Mouse (Mus musculus): ENCODE measurements at regions not wholly inside any gene's neighbourhood (a gene's known extent, or its start where the extent isn't known, plus 50 kb on each side); places are given as distances from the start of the nearest gene placed in this dataset.

DNA sequence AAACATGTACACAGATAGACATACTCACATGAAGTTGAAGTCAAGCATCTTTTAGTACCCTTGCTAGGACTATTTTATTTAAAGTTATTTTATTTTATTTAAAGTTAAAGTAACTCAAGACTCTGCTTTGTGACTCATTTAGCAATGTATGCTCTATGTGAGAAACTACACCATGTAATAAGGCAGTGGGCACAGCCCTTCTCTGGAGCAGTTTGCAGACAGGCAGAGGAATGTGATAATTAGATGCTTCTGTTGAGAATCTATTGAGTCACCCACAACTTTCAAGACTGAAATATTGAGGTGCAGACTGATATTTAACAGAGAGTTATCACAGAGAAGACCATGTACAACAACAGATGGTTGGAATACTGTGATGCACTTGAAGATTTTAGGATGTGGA is 825.2 kb upstream of the Cntn5 start:
- Histone ChIP-seq H3K9me3 (replicated peaks; ENCODE audit: control insufficient read depth, low read length) (no peaks in the 10 kb centered on the region), H3K36me3 (ENCODE audit: control insufficient read depth, insufficient read depth) (no peaks in the 10 kb centered on the region), H3K27ac (ENCODE audit: low read length) (no peak overlapping the region), H3K4me1 (ENCODE audit: control insufficient read depth, insufficient read depth, low read length) (no peaks in the 10 kb centered on the region), H3K9ac (ENCODE audit: low read length) (no peak overlapping the region), H3K27me3 (ENCODE audit: control insufficient read depth, insufficient read depth, low read length) (no peaks in the 10 kb centered on the region), H3K4me2 (ENCODE audit: low read depth, low read length) (no peak overlapping the region), H3K4me3 (ENCODE audit: low read length) (no peak overlapping the region)
- no peak for ATAC-seq (replicated peaks; ENCODE audit: extremely low read depth, insufficient read depth, low FRiP score)

- Histone ChIP-seq H3K4me1 (ENCODE audit: control insufficient read depth, insufficient read depth, low read length) (no peaks in the 10 kb centered on the region), H3K9ac (ENCODE audit: low read length) (no peak overlapping the region), H3K4me3 (ENCODE audit: low read length) (no peak overlapping the region), H3K27me3 (ENCODE audit: control insufficient read depth, insufficient read depth, low read length) (no peaks in the 10 kb centered on the region), H3K27ac (ENCODE audit: low read length) (no peak overlapping the region), H3K9me3 (replicated peaks; ENCODE audit: control insufficient read depth, low read length) (no peaks in the 10 kb centered on the region), H3K36me3 (ENCODE audit: control insufficient read depth, insufficient read depth) (no peaks in the 10 kb centered on the region), H3K4me2 (ENCODE audit: low read depth, low read length) (no peak overlapping the region)
- no peak for ATAC-seq (replicated peaks; ENCODE audit: extremely low read depth, insufficient read depth, low FRiP score)
- WGBS, result 73% methylated on average over 2 of the region's 2 CpGs
These were observed 817.2 kb upstream of the Cntn5 start for GRCm38 (mm10) chr9:11721811-11722210.

GRCm38 (mm10) chr9:11704647-11705046 is 800.1 kb upstream of the Cntn5 start:
- Histone ChIP-seq H3K9ac (ENCODE audit: low read length) (no peak overlapping the region), H3K27me3 (ENCODE audit: control insufficient read depth, insufficient read depth, low read length) (no peaks in the 10 kb centered on the region), H3K36me3 (ENCODE audit: control insufficient read depth, insufficient read depth) (no peaks in the 10 kb centered on the region), H3K27ac (ENCODE audit: low read length) (no peak overlapping the region), H3K4me3 (ENCODE audit: low read length) (no peak overlapping the region), H3K4me1 (ENCODE audit: control insufficient read depth, insufficient read depth, low read length) (no peaks in the 10 kb centered on the region), H3K9me3 (replicated peaks; ENCODE audit: control insufficient read depth, low read length) (no peaks in the 10 kb centered on the region), H3K4me2 (ENCODE audit: low read depth, low read length) (no peak overlapping the region)
- 78% methylated on average over 1 of the region's 1 CpGs for WGBS
- ATAC-seq (replicated peaks; ENCODE audit: extremely low read depth, insufficient read depth, low FRiP score), result no peak

DNA sequence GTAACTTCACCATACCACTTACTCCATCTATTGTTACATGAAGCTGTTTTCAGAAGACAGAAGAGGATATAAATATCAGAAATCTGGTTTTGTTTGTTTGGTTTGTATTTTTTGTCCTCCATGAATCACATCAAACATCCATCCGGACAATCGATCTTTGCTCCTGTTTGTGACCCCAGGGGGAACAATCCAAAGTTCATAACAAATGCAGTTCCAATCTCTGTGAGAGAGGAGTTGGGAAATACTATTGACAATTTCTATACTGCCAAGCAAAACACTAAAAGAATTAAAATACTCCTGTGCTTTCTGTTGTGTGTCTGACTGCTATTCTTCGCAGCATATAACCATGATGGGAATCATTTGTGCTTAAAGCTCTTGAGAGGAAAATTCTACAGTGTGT is 798.6 kb upstream of the Cntn5 start:
- Histone ChIP-seq H3K27me3 (ENCODE audit: control insufficient read depth, insufficient read depth, low read length) (no peaks in the 10 kb centered on the region), H3K9me3 (replicated peaks; ENCODE audit: control insufficient read depth, low read length) (no peaks in the 10 kb centered on the region), H3K9ac (ENCODE audit: low read length) (no peak overlapping the region), H3K27ac (ENCODE audit: low read length) (no peak overlapping the region), H3K36me3 (ENCODE audit: control insufficient read depth, insufficient read depth) (no peaks in the 10 kb centered on the region), H3K4me1 (ENCODE audit: control insufficient read depth, insufficient read depth, low read length) (no peaks in the 10 kb centered on the region), H3K4me2 (ENCODE audit: low read depth, low read length) (no peak overlapping the region), H3K4me3 (ENCODE audit: low read length) (no peak overlapping the region)
- 84% methylated on average over 3 of the region's 3 CpGs for WGBS
- no peak for ATAC-seq (replicated peaks; ENCODE audit: extremely low read depth, insufficient read depth, low FRiP score)

DNA sequence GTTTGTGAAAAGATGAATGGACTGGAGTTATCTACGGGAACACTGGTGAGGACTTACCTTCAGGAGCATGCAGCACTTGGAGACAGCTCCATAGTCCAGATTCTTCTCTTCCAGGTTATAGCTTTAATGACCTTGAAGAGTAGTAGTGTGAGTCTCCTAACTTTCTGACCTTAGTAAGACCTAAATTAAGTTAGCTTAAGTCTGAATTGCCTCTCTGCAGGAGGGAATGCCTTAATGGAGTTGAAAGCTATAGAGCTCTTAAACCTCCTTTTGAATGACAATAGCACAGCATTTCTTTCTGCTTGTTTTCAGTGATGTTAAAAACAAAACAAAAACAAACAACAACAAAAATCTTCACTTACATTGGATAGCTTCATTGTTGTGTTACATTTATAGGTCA is 788.9 kb upstream of the Cntn5 start:
- Histone ChIP-seq H3K4me3 (ENCODE audit: low read length) (no peak overlapping the region), H3K9ac (ENCODE audit: low read length) (no peak overlapping the region), H3K4me1 (ENCODE audit: control insufficient read depth, insufficient read depth, low read length) (no peaks in the 10 kb centered on the region), H3K27me3 (ENCODE audit: control insufficient read depth, insufficient read depth, low read length) (no peaks in the 10 kb centered on the region), H3K4me2 (ENCODE audit: low read depth, low read length) (no peak overlapping the region), H3K27ac (ENCODE audit: low read length) (no peak overlapping the region), H3K9me3 (replicated peaks; ENCODE audit: control insufficient read depth, low read length) (no peaks in the 10 kb centered on the region), H3K36me3 (ENCODE audit: control insufficient read depth, insufficient read depth) (no peaks in the 10 kb centered on the region)
- ATAC-seq (replicated peaks; ENCODE audit: extremely low read depth, insufficient read depth, low FRiP score), result no peak
- WGBS, result 83% methylated on average over 1 of the region's 1 CpGs

DNA sequence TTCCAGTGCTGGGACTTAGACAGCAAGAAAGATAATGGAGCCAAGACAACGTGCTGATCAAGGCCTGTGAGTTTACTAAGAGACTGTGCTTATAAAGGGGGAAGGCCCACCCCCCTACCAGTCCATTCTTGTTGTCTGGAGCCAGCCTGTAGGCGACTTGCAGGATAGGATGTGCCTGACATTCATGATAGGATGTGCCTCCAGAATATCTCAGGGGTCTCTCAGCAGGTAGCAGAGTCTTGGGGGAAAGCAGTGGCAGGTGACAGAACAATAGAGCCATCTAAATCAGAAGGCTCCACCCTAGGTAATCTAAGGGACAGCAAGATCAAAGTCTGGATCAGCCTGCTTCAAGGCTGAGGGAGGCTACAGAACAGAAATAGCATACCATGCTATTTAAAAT is 782.5 kb upstream of the Cntn5 start:
- ATAC-seq (replicated peaks; ENCODE audit: extremely low read depth, insufficient read depth, low FRiP score), result no peak
- 33% methylated on average over 2 of the region's 2 CpGs for WGBS
- Histone ChIP-seq H3K27ac (ENCODE audit: low read length) (no peak overlapping the region), H3K4me2 (ENCODE audit: low read depth, low read length) (no peak overlapping the region), H3K36me3 (ENCODE audit: control insufficient read depth, insufficient read depth) (no peaks in the 10 kb centered on the region), H3K9me3 (replicated peaks; ENCODE audit: control insufficient read depth, low read length) (no peaks in the 10 kb centered on the region), H3K4me1 (ENCODE audit: control insufficient read depth, insufficient read depth, low read length) (no peaks in the 10 kb centered on the region), H3K27me3 (ENCODE audit: control insufficient read depth, insufficient read depth, low read length) (no peaks in the 10 kb centered on the region), H3K4me3 (ENCODE audit: low read length) (no peak overlapping the region), H3K9ac (ENCODE audit: low read length) (no peak overlapping the region)

DNA sequence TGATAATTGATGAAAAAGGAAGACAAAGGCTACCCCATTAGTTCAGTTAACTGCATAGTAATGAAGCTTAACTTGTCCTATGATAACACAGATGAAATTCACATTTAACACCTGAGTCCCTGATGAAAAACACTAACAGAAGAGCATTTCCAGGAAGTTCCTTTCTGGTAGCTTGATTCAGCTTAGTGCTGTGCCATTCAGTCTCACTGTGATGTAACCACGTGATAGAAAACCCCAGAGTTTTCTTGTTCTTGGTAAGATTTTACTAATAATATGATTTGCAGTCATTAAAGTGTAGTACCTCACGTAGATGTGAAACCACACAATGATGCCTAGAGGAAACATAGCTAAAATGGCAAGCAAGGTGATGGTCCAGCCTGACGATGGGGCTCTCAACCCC is 767.4 kb upstream of the Cntn5 start:
- no peaks in the 10 kb centered on the region for H3K27me3 ChIP-seq (ENCODE audit: control insufficient read depth, insufficient read depth, low read length)
- 68% methylated on average over 3 of the region's 3 CpGs for WGBS
- no peaks in the 10 kb centered on the region for H3K4me1 ChIP-seq (ENCODE audit: control insufficient read depth, insufficient read depth, low read length)
- H3K4me2 ChIP-seq (ENCODE audit: low read depth, low read length), result no peak overlapping the region
- no peak overlapping the region for H3K4me3 ChIP-seq (ENCODE audit: low read length)
- H3K9me3 ChIP-seq (replicated peaks; ENCODE audit: control insufficient read depth, low read length), result no peaks in the 10 kb centered on the region
- ATAC-seq (replicated peaks; ENCODE audit: extremely low read depth, insufficient read depth, low FRiP score), result no peak
- no peaks in the 10 kb centered on the region for H3K36me3 ChIP-seq (ENCODE audit: control insufficient read depth, insufficient read depth)
- no peak overlapping the region for H3K9ac ChIP-seq (ENCODE audit: low read length)
- H3K27ac ChIP-seq (ENCODE audit: low read length), result no peak overlapping the region

DNA sequence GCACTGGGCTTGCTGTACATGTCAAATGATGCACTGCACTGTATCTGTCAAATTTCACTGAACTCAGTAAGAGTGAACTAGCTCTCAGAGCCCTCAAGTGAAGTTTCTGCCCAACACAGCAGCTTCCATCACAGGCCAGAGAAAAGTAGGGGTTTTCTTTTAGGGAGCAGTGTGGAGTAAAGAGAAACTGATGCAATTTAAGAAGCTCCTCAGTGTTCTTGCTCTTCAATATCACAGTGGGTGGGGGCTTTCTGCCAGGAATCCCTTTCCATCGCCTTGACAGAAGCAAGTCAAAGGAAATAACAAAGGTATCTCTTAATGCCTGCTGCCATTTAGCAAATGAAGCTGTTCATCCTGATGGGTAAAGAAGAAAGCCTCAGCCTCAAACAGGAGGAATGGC is 766.7 kb upstream of the Cntn5 start:
- Histone ChIP-seq H3K36me3 (ENCODE audit: control insufficient read depth, insufficient read depth) (no peaks in the 10 kb centered on the region), H3K27ac (ENCODE audit: low read length) (no peak overlapping the region), H3K4me3 (ENCODE audit: low read length) (no peak overlapping the region), H3K4me2 (ENCODE audit: low read depth, low read length) (no peak overlapping the region), H3K27me3 (ENCODE audit: control insufficient read depth, insufficient read depth, low read length) (no peaks in the 10 kb centered on the region), H3K9me3 (replicated peaks; ENCODE audit: control insufficient read depth, low read length) (no peaks in the 10 kb centered on the region), H3K4me1 (ENCODE audit: control insufficient read depth, insufficient read depth, low read length) (no peaks in the 10 kb centered on the region), H3K9ac (ENCODE audit: low read length) (no peak overlapping the region)
- WGBS, result 27% methylated on average over 1 of the region's 1 CpGs
- no peak for ATAC-seq (replicated peaks; ENCODE audit: extremely low read depth, insufficient read depth, low FRiP score)

DNA sequence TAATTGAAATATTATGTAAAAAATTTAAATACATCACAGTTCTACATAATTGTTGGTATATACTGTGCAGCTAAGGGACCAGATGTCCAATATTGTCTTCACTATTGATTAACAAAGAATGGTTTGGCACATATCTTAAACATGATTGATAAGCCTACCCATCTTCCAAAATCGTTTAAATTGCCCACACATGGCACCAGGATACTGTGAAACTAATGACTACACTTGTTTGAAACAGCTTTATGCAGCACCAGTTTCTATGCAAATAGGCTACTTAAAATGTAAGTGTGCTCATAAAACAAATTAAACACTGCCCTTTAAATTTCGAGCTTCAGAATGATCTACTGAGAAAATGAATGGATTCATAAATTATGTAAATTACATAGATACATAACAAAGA is 724.9 kb upstream of the Cntn5 start:
- H3K36me3 ChIP-seq (ENCODE audit: control insufficient read depth, insufficient read depth), result no peaks in the 10 kb centered on the region
- no peak overlapping the region for H3K27ac ChIP-seq (ENCODE audit: low read length)
- no peaks in the 10 kb centered on the region for H3K4me1 ChIP-seq (ENCODE audit: control insufficient read depth, insufficient read depth, low read length)
- ATAC-seq (replicated peaks; ENCODE audit: extremely low read depth, insufficient read depth, low FRiP score), result no peak
- H3K4me2 ChIP-seq (ENCODE audit: low read depth, low read length), result no peak overlapping the region
- no peaks in the 10 kb centered on the region for H3K27me3 ChIP-seq (ENCODE audit: control insufficient read depth, insufficient read depth, low read length)
- H3K4me3 ChIP-seq (ENCODE audit: low read length), result no peak overlapping the region
- WGBS, result 46% methylated on average over 2 of the region's 2 CpGs
- H3K9ac ChIP-seq (ENCODE audit: low read length), result no peak overlapping the region
- no peaks in the 10 kb centered on the region for H3K9me3 ChIP-seq (replicated peaks; ENCODE audit: control insufficient read depth, low read length)

DNA sequence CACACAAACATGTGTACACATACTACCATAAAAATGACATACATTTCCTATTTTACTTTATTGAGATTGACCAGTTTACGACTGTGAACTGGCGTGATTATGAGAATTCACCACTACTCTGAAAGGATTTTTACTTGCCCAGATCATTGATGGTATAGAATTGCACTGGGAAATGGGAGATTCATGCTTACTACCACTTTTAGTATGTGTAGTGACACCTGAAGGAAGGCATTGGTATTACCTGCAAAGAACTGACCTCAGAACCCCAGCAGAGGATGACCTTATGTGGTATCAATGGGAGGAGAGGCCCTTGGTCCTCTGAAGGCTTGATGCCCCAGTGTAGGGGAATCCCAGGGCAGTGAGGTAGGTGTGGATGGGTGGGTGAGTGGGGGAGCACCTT is 699.8 kb upstream of the Cntn5 start:
- Histone ChIP-seq H3K4me1 (ENCODE audit: control insufficient read depth, insufficient read depth, low read length) (no peaks in the 10 kb centered on the region), H3K4me2 (ENCODE audit: low read depth, low read length) (no peak overlapping the region), H3K36me3 (ENCODE audit: control insufficient read depth, insufficient read depth) (no peaks in the 10 kb centered on the region), H3K27ac (ENCODE audit: low read length) (no peak overlapping the region), H3K9me3 (replicated peaks; ENCODE audit: control insufficient read depth, low read length) (no peaks in the 10 kb centered on the region), H3K4me3 (ENCODE audit: low read length) (no peak overlapping the region), H3K9ac (ENCODE audit: low read length) (no peak overlapping the region), H3K27me3 (ENCODE audit: control insufficient read depth, insufficient read depth, low read length) (no peaks in the 10 kb centered on the region)
- WGBS, result 84% methylated on average over 2 of the region's 2 CpGs
- no peak for ATAC-seq (replicated peaks; ENCODE audit: extremely low read depth, insufficient read depth, low FRiP score)
